ENCODE assay signal across 7 mouse cellular contexts in the genomic region with DNA sequence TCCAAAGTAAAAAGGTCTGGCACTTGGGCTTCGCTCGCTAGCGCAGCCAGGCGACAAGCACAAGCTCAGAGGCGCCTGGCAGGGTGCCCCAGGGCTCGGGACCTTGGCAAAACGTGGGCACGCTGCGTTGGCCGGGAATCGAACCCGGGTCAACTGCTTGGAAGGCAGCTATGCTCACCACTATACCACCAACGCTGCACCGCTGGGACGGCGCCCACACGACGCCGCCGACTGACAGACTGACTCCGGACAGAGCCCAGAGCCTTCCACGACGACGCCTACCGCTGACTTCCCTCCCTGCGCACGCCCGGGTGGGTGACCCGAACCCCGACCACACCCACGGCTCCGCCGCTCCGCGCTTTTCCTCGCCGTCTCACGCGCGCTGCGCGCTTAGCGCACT. TPM values are rescaled to one million over a fixed set of nuclear protein-coding genes. Genes with fewer than 3 reads are reported as not detected.
DNase-seq lines count a peak whose midpoint lies in the region; ATAC-seq and TF ChIP-seq lines count a peak whose summit lies in the region.
"Not testable (repeated sequence)": the region's sequence is repeated elsewhere in the genome, so short reads cannot be mapped to it uniquely, and the experiment has no call there.

No protein-coding gene starts in this region.

- H3K27ac ChIP-seq in embryonic facial prominence, embryonic 15.5 days (replicated peaks); heart, embryonic 11.5 days (ENCODE audit: low read depth, low read length); hindbrain, embryonic 13.5 days; kidney, embryonic 15.5 days; liver, embryonic 14.5 days; neural tube, embryonic 12.5 days: not testable (repeated sequence)

- peak; percentile 31 for ATAC-seq in embryonic facial prominence, embryonic 15.5 days (ENCODE audit: insufficient number of reproducible peaks, low FRiP score, low TSS enrichment, low read depth)
- ATAC-seq in heart, embryonic 11.5 days (replicated peaks; ENCODE audit: insufficient number of reproducible peaks, low FRiP score, low TSS enrichment), result peak; percentile 46
- peak; percentile 20 for ATAC-seq in hindbrain, embryonic 13.5 days (ENCODE audit: low FRiP score)
- peak; percentile 30 for ATAC-seq in kidney, embryonic 15.5 days (replicated peaks; ENCODE audit: low FRiP score)
- peak; percentile 67 for ATAC-seq in liver, embryonic 14.5 days (ENCODE audit: insufficient read depth)
- peak; percentile 27 for ATAC-seq in megakaryocyte-erythroid progenitor cell, adult 5-6 weeks (replicated peaks; ENCODE audit: low FRiP score, low TSS enrichment, poor library complexity, severe bottlenecking)
- peak; percentile 33 for ATAC-seq in neural tube, embryonic 12.5 days (ENCODE audit: low FRiP score, low read depth)

- not testable (repeated sequence) for H3K9ac ChIP-seq in embryonic facial prominence, embryonic 15.5 days; heart, embryonic 11.5 days (ENCODE audit: low read depth, low read length); hindbrain, embryonic 13.5 days; kidney, embryonic 15.5 days; liver, embryonic 14.5 days (replicated peaks); neural tube, embryonic 12.5 days

- WGBS in embryonic facial prominence, embryonic 15.5 days, result no CpG with 5 or more reads among the region's 43 CpGs
- no CpG with 5 or more reads among the region's 43 CpGs for WGBS in heart, embryonic 11.5 days (ENCODE audit: insufficient replicate concordance)
- WGBS in hindbrain, embryonic 13.5 days, result no CpG with 5 or more reads among the region's 43 CpGs
- no CpG with 5 or more reads among the region's 43 CpGs for WGBS in kidney, embryonic 15.5 days
- WGBS in liver, embryonic 14.5 days (ENCODE audit: insufficient replicate concordance), result no CpG with 5 or more reads among the region's 43 CpGs
- WGBS in neural tube, embryonic 12.5 days, result no CpG with 5 or more reads among the region's 43 CpGs

- TF ChIP-seq EP300 in liver, embryonic 14.5 days (IDR thresholded peaks at IDR 0.05; ENCODE audit: low read depth), result not testable (repeated sequence)

- DNase-seq in liver, embryonic 14.5 days (ENCODE audit: low read depth in 3 of 3, low spot score in 3 of 3), result not testable (repeated sequence)

- H3K4me2 ChIP-seq in embryonic facial prominence, embryonic 15.5 days (replicated peaks); heart, embryonic 11.5 days; hindbrain, embryonic 13.5 days; kidney, embryonic 15.5 days; liver, embryonic 14.5 days (ENCODE audit: low read depth); neural tube, embryonic 12.5 days (replicated peaks): not testable (repeated sequence)

- H3K4me1 ChIP-seq in embryonic facial prominence, embryonic 15.5 days; heart, embryonic 11.5 days (ENCODE audit: control insufficient read depth, insufficient read depth, low read length); hindbrain, embryonic 13.5 days (replicated peaks); kidney, embryonic 15.5 days; liver, embryonic 14.5 days (replicated peaks; ENCODE audit: control insufficient read depth in 2 of 2, insufficient read depth in 2 of 2, low read length in 1 of 2); neural tube, embryonic 12.5 days: not testable (repeated sequence)

- H3K36me3 ChIP-seq in embryonic facial prominence, embryonic 15.5 days; heart, embryonic 11.5 days (ENCODE audit: control insufficient read depth, insufficient read depth, low read length); hindbrain, embryonic 13.5 days; kidney, embryonic 15.5 days; liver, embryonic 14.5 days (replicated peaks; ENCODE audit: control insufficient read depth, insufficient read depth, low read depth); neural tube, embryonic 12.5 days: not testable (repeated sequence)

- H3K27me3 ChIP-seq in embryonic facial prominence, embryonic 15.5 days, result peaks cover 20% of the 10 kb centered on the region
- peaks cover 11% of the 10 kb centered on the region for H3K27me3 ChIP-seq in heart, embryonic 11.5 days (ENCODE audit: control insufficient read depth, insufficient read depth, low read length)
- peaks cover 31% of the 10 kb centered on the region for H3K27me3 ChIP-seq in hindbrain, embryonic 13.5 days
- peaks cover 26% of the 10 kb centered on the region for H3K27me3 ChIP-seq in kidney, embryonic 15.5 days
- peaks cover 14% of the 10 kb centered on the region for H3K27me3 ChIP-seq in liver, embryonic 14.5 days (ENCODE audit: control insufficient read depth, insufficient read depth, low read length)
- H3K27me3 ChIP-seq in neural tube, embryonic 12.5 days (replicated peaks), result peaks cover 23% of the 10 kb centered on the region

- H3K9me3 ChIP-seq in embryonic facial prominence, embryonic 15.5 days (replicated peaks); heart, embryonic 11.5 days (replicated peaks; ENCODE audit: control insufficient read depth, low read length); hindbrain, embryonic 13.5 days; kidney, embryonic 15.5 days (replicated peaks); liver, embryonic 14.5 days (ENCODE audit: control insufficient read depth, low read length); neural tube, embryonic 12.5 days: not testable (repeated sequence)

- not testable (repeated sequence) for H3K4me3 ChIP-seq in embryonic facial prominence, embryonic 15.5 days (replicated peaks); heart, embryonic 11.5 days (ENCODE audit: low read depth, low read length); hindbrain, embryonic 13.5 days; kidney, embryonic 15.5 days (replicated peaks); liver, embryonic 14.5 days (ENCODE audit: insufficient read depth in 1 of 2, low read depth in 2 of 2, low read length in 2 of 2); neural tube, embryonic 12.5 days

- not testable (repeated sequence) for TF ChIP-seq CTCF in liver, embryonic 14.5 days (IDR thresholded peaks at IDR 0.05; ENCODE audit: low read depth)

RNA-seq across cellular contexts. Expression of gene Fcgr3, which starts 15.1 kb away (rescaled TPM):
- polyA plus RNA-seq in embryonic facial prominence, embryonic 15.5 days (2015; fragmentation: Nextera tagmentation; extraction: Ambion mirVana), result 25.6 and 26.1 TPM in 2 replicates
- 3.8 and 4.4 TPM in 2 replicates for polyA plus RNA-seq in heart, embryonic 11.5 days (2014; fragmentation: Nextera tagmentation; extraction: Ambion mirVana)
- polyA plus RNA-seq in hindbrain, embryonic 13.5 days (2015; fragmentation: Nextera tagmentation; extraction: Ambion mirVana), result 8.1 and 10.0 TPM in 2 replicates
- polyA plus RNA-seq in kidney, embryonic 15.5 days (2015; fragmentation: Nextera tagmentation; extraction: Ambion mirVana), result 7.8 and 10.5 TPM in 2 replicates
- polyA plus RNA-seq in liver, embryonic 14.5 days (2012; rRNA removed), result 12.7 and 14.6 TPM in 2 replicates
- polyA plus RNA-seq in liver, embryonic 14.5 days (2014; fragmentation: Nextera tagmentation; extraction: Ambion mirVana), result 19.2 and 24.6 TPM in 2 replicates
- 1.4 and 6.3 TPM in 2 replicates for total RNA-seq in megakaryocyte-erythroid progenitor cell, adult 5-6 weeks (2014; fragmentation: Nextera tagmentation)
- 1.9 and 2.2 TPM in 2 replicates for total RNA-seq in megakaryocyte-erythroid progenitor cell, adult 5-6 weeks (2017)
- polyA plus RNA-seq in neural tube, embryonic 12.5 days (2016; fragmentation: Nextera tagmentation; extraction: Ambion mirVana), result 6.9 and 7.4 TPM in 2 replicates

RNA-seq across cellular contexts. Expression of gene Cfap126, which starts 33.9 kb away (rescaled TPM):
- 14.2 and 28.6 TPM in 2 replicates for polyA plus RNA-seq in embryonic facial prominence, embryonic 15.5 days (2015; fragmentation: Nextera tagmentation; extraction: Ambion mirVana)
- polyA plus RNA-seq in heart, embryonic 11.5 days (2014; fragmentation: Nextera tagmentation; extraction: Ambion mirVana), result 2.7 and 5.6 TPM in 2 replicates
- 9.4 and 18.4 TPM in 2 replicates for polyA plus RNA-seq in hindbrain, embryonic 13.5 days (2015; fragmentation: Nextera tagmentation; extraction: Ambion mirVana)
- 2.0 and 2.1 TPM in 2 replicates for polyA plus RNA-seq in kidney, embryonic 15.5 days (2015; fragmentation: Nextera tagmentation; extraction: Ambion mirVana)
- polyA plus RNA-seq in liver, embryonic 14.5 days (2012; rRNA removed), result 1.8 and 2.2 TPM in 2 replicates
- 1.9 and 2.6 TPM in 2 replicates for polyA plus RNA-seq in liver, embryonic 14.5 days (2014; fragmentation: Nextera tagmentation; extraction: Ambion mirVana)
- 12.6 and 18.9 TPM in 2 replicates for total RNA-seq in megakaryocyte-erythroid progenitor cell, adult 5-6 weeks (2014; fragmentation: Nextera tagmentation)
- total RNA-seq in megakaryocyte-erythroid progenitor cell, adult 5-6 weeks (2017), result 4.3 and 11.8 TPM in 2 replicates
- polyA plus RNA-seq in neural tube, embryonic 12.5 days (2016; fragmentation: Nextera tagmentation; extraction: Ambion mirVana), result 1.7 and 2.3 TPM in 2 replicates
